Comparison of ENCODE assay signal across 18 mouse cellular contexts in genomic region chr8:87380791-87381190, GRCm38 (mm10).
A peak's percentile ranks its signal among the peaks of the same experiment; 100 is the strongest.
DNase-seq lines count a peak whose midpoint lies in the region.
"Had no signal": no experiment of that assay in that cellular context is flagged by ENCODE, and none has a peak within 500 bp of the region (broad histone marks: within the 10 kb centered on the region; RNA-seq: fewer than 3 reads in every experiment).

No protein-coding gene starts in this region.

- H3K4me1 ChIP-seq in midbrain, embryonic 10.5 days: no peaks in the 10 kb centered on the region
- H3K4me1 ChIP-seq: embryonic facial prominence, embryonic 10.5 days; heart, embryonic 15.5 days; kidney, embryonic 15.5 days had no signal

- H3K27ac ChIP-seq in midbrain, embryonic 10.5 days (replicated peaks): no peak overlapping the region
- H3K27ac ChIP-seq: embryonic facial prominence, embryonic 10.5 days; forebrain, embryonic 13.5 days; heart, embryonic 15.5 days; hindbrain, embryonic 14.5 days; kidney, embryonic 15.5 days had no signal

- H3K9me3 ChIP-seq in midbrain, embryonic 10.5 days (replicated peaks): no peaks in the 10 kb centered on the region
- H3K9me3 ChIP-seq: embryonic facial prominence, embryonic 10.5 days; forebrain, embryonic 13.5 days; heart, embryonic 15.5 days; kidney, embryonic 15.5 days had no signal

- H3K4me3 ChIP-seq in midbrain, embryonic 10.5 days: no peak overlapping the region
- H3K4me3 ChIP-seq: embryonic facial prominence, embryonic 10.5 days; forebrain, embryonic 13.5 days; heart, embryonic 15.5 days; kidney, embryonic 15.5 days had no signal

- 81% methylated on average over 3 of the region's 3 CpGs for WGBS in midbrain, embryonic 10.5 days

- H3K27me3 ChIP-seq in midbrain, embryonic 10.5 days (ENCODE audit: low read depth, poor library complexity, severe bottlenecking): no peaks in the 10 kb centered on the region
- H3K27me3 ChIP-seq: forebrain, embryonic 13.5 days; heart, embryonic 15.5 days had no signal

- intact Hi-C loops in heart, postnatal 10 days (cut with DNase I): no loop called here

- H3K36me3 ChIP-seq in midbrain, embryonic 10.5 days: no peaks in the 10 kb centered on the region
- H3K36me3 ChIP-seq: embryonic facial prominence, embryonic 10.5 days; heart, embryonic 15.5 days; kidney, embryonic 15.5 days had no signal

- peak; percentile 4 to 47 for DNase-seq in adrenal gland, adult (ENCODE audit: inconsistent age in 2 of 2, low spot score in 1 of 2)
- no peak for DNase-seq in adrenal gland, postnatal 25 days
- DNase-seq in heart, adult 11 months: peak; percentile 61
- no peak for DNase-seq in heart, postnatal 10 days
- DNase-seq in 3T3-L1 (ENCODE audit: low read depth, low spot score): peak; percentile 68
- DNase-seq in mesoderm, embryonic 11.5 days (ENCODE audit: low read depth, low spot score): peak; percentile 13
- DNase-seq in midbrain, embryonic 10.5 days (ENCODE audit: low spot score): no peak
- DNase-seq: cerebellum, adult 2 months; cerebellum, postnatal 10 days; gastrocnemius, postnatal 36 days; heart, adult 18-20 months; heart, postnatal 36 days; kidney, adult 2 months had no signal

Comparison
In these comparisons a context has a peak if more than half of its experiments do, and no peak if none do; other contexts are left out.
1. DNase-seq: peak in adrenal gland, adult (2 of 2), heart, adult 11 months (single experiment), 3T3-L1 (single experiment) and mesoderm, embryonic 11.5 days (single experiment); none in adrenal gland, postnatal 25 days (single experiment), heart, postnatal 10 days (0 of 2) and midbrain, embryonic 10.5 days (single experiment).